Mouse (Mus musculus): ENCODE data around the gene Mob3c. TPM values are rescaled to one million over a fixed set of nuclear protein-coding genes. Genes with fewer than 3 reads are reported as not detected.

The Mob3c gene
- polyA plus RNA-seq, 1 experiment from 2014 or later: 5.9 TPM

GRCm38 (mm10) chr4:115820199-115820598 is 7.7 kb upstream of the Mob3c start:
- WGBS: 80% methylated on average over 3 of the region's 3 CpGs
- H3K4me3 ChIP-seq: no peak overlapping the region
- H3K9ac ChIP-seq: no peak overlapping the region
- H3K4me2 ChIP-seq: no peak overlapping the region
- no peak for ATAC-seq (ENCODE audit: low FRiP score, low read depth)
- peaks cover 7% of the 10 kb centered on the region; the same call in 1 of the 2 replicates for H3K36me3 ChIP-seq
- H3K9me3 ChIP-seq: no peaks in the 10 kb centered on the region
- no peak overlapping the region for H3K27ac ChIP-seq (replicated peaks)
- no peaks in the 10 kb centered on the region for H3K4me1 ChIP-seq (replicated peaks)
- no peaks in the 10 kb centered on the region for H3K27me3 ChIP-seq

GRCm38 (mm10) chr4:115820944-115821343 is 6.9 kb upstream of the Mob3c start:
- no peak overlapping the region for H3K27ac ChIP-seq (replicated peaks)
- 76% methylated on average over 3 of the region's 3 CpGs for WGBS
- no peaks in the 10 kb centered on the region for H3K4me1 ChIP-seq (replicated peaks)
- no peak for ATAC-seq (ENCODE audit: low FRiP score, low read depth)
- H3K27me3 ChIP-seq: no peaks in the 10 kb centered on the region
- peaks cover 3% of the 10 kb centered on the region; the same call in 1 of the 2 replicates for H3K36me3 ChIP-seq
- H3K9me3 ChIP-seq: no peaks in the 10 kb centered on the region
- no peak overlapping the region for H3K4me2 ChIP-seq
- no peak overlapping the region for H3K4me3 ChIP-seq
- no peak overlapping the region for H3K9ac ChIP-seq

GRCm38 (mm10) chr4:115821431-115821830 is 6.5 kb upstream of the Mob3c start:
- H3K27me3 ChIP-seq: no peaks in the 10 kb centered on the region
- H3K27ac ChIP-seq (replicated peaks): no peak overlapping the region
- H3K9me3 ChIP-seq: no peaks in the 10 kb centered on the region
- ATAC-seq (ENCODE audit: low FRiP score, low read depth): no peak
- H3K4me2 ChIP-seq: no peak overlapping the region
- H3K4me3 ChIP-seq: no peak overlapping the region
- H3K4me1 ChIP-seq (replicated peaks): no peaks in the 10 kb centered on the region
- H3K36me3 ChIP-seq: no peaks in the 10 kb centered on the region; the same call in 1 of the 2 replicates
- no peak overlapping the region for H3K9ac ChIP-seq

GRCm38 (mm10) chr4:115821928-115822327 is 6.0 kb upstream of the Mob3c start:
- 81% methylated on average over 3 of the region's 3 CpGs for WGBS
- ATAC-seq (ENCODE audit: low FRiP score, low read depth): no peak

GRCm38 (mm10) chr4:115824178-115824577 is 3.7 kb upstream of the Mob3c start:
- Histone ChIP-seq H3K4me1 (replicated peaks) (peaks cover 17% of the 10 kb centered on the region), H3K4me3 (no peak overlapping the region), H3K4me2 (no peak overlapping the region), H3K27ac (replicated peaks) (no peak overlapping the region), H3K9ac (no peak overlapping the region), H3K27me3 (no peaks in the 10 kb centered on the region), H3K9me3 (no peaks in the 10 kb centered on the region), H3K36me3 (no peaks in the 10 kb centered on the region)
- WGBS: 88% methylated on average over 2 of the region's 2 CpGs
- ATAC-seq (ENCODE audit: low FRiP score, low read depth): no peak

More at GRCm38 (mm10) chr4:115821928-115822327, 6.0 kb upstream of the Mob3c start:
- Histone ChIP-seq H3K27me3 (no peaks in the 10 kb centered on the region), H3K9ac (no peak overlapping the region), H3K27ac (replicated peaks) (no peak overlapping the region), H3K9me3 (no peaks in the 10 kb centered on the region), H3K36me3 (no peaks in the 10 kb centered on the region), H3K4me1 (replicated peaks) (peaks cover under 1% of the 10 kb centered on the region; the same call in 1 of the 2 replicates), H3K4me2 (no peak overlapping the region), H3K4me3 (no peak overlapping the region)

GRCm38 (mm10) chr4:115825271-115825670 is 2.6 kb upstream of the Mob3c start:
- no peak overlapping the region for H3K27ac ChIP-seq (replicated peaks)
- H3K9ac ChIP-seq: no peak overlapping the region
- H3K36me3 ChIP-seq: no peaks in the 10 kb centered on the region
- H3K4me3 ChIP-seq: no peak overlapping the region
- no peak overlapping the region for H3K4me2 ChIP-seq
- ATAC-seq (ENCODE audit: low FRiP score, low read depth): no peak
- peaks cover 17% of the 10 kb centered on the region for H3K4me1 ChIP-seq (replicated peaks)
- H3K27me3 ChIP-seq: no peaks in the 10 kb centered on the region
- WGBS: 72% methylated on average over 2 of the region's 2 CpGs
- no peaks in the 10 kb centered on the region for H3K9me3 ChIP-seq

GRCm38 (mm10) chr4:115827066-115827465 is 826 bp upstream of the Mob3c start:
- H3K4me2 ChIP-seq: peak overlapping the region; percentile 79
- no peaks in the 10 kb centered on the region for H3K27me3 ChIP-seq
- no peaks in the 10 kb centered on the region for H3K36me3 ChIP-seq
- no peak overlapping the region for H3K9ac ChIP-seq
- no peaks in the 10 kb centered on the region for H3K9me3 ChIP-seq
- H3K4me3 ChIP-seq: peak overlapping the region; percentile 94; the same call in 1 of the 2 replicates
- 78% methylated on average over 3 of the region's 3 CpGs for WGBS
- no peak for ATAC-seq (ENCODE audit: low FRiP score, low read depth)
- peaks cover 17% of the 10 kb centered on the region for H3K4me1 ChIP-seq (replicated peaks)
- no peak overlapping the region for H3K27ac ChIP-seq (replicated peaks)

- Histone ChIP-seq H3K4me2 (peak overlapping the region; percentile 79), H3K9me3 (no peaks in the 10 kb centered on the region), H3K36me3 (no peaks in the 10 kb centered on the region), H3K27ac (replicated peaks) (peak overlapping the region; percentile 83; the same call in 1 of the 2 replicates), H3K4me3 (peak overlapping the region; percentile 94), H3K27me3 (no peaks in the 10 kb centered on the region), H3K4me1 (replicated peaks) (peaks cover 17% of the 10 kb centered on the region), H3K9ac (peak overlapping the region; percentile 77)
- ATAC-seq (ENCODE audit: low FRiP score, low read depth): peak; percentile 23
- 1% methylated on average over 4 of the region's 4 CpGs for WGBS
Observed at GRCm38 (mm10) chr4:115827535-115827887, 381 bp upstream of the Mob3c start.

- peak overlapping the region; percentile 94 for H3K4me3 ChIP-seq
- peak overlapping the region; percentile 77 for H3K9ac ChIP-seq
- peak overlapping the region; percentile 79 for H3K4me2 ChIP-seq
- peaks cover 17% of the 10 kb centered on the region for H3K4me1 ChIP-seq (replicated peaks)
- 7% methylated on average over 8 of the region's 8 CpGs for WGBS
- H3K27me3 ChIP-seq: no peaks in the 10 kb centered on the region
- H3K27ac ChIP-seq (replicated peaks): peak overlapping the region; percentile 83; the same call in 1 of the 2 replicates
- H3K36me3 ChIP-seq: no peaks in the 10 kb centered on the region
- H3K9me3 ChIP-seq: no peaks in the 10 kb centered on the region
- ATAC-seq (ENCODE audit: low FRiP score, low read depth): peak; percentile 21
Observed at GRCm38 (mm10) chr4:115828572-115828902, 645 bp downstream of the Mob3c start.

- H3K4me1 ChIP-seq (replicated peaks): peaks cover 17% of the 10 kb centered on the region
- H3K36me3 ChIP-seq: no peaks in the 10 kb centered on the region
- H3K27ac ChIP-seq (replicated peaks): no peak overlapping the region
- H3K4me3 ChIP-seq: no peak overlapping the region
- H3K4me2 ChIP-seq: no peak overlapping the region
- no peak for ATAC-seq (ENCODE audit: low FRiP score, low read depth)
- no peaks in the 10 kb centered on the region for H3K27me3 ChIP-seq
- no peak overlapping the region for H3K9ac ChIP-seq
- H3K9me3 ChIP-seq: no peaks in the 10 kb centered on the region
- WGBS: 82% methylated on average over 5 of the region's 5 CpGs
Observed at GRCm38 (mm10) chr4:115830491-115830890, 2.6 kb downstream of the Mob3c start.

GRCm38 (mm10) chr4:115831221-115831620 is 3.3 kb downstream of the Mob3c start:
- Histone ChIP-seq H3K9me3 (no peaks in the 10 kb centered on the region), H3K27me3 (no peaks in the 10 kb centered on the region), H3K27ac (replicated peaks) (no peak overlapping the region), H3K4me1 (replicated peaks) (peaks cover 17% of the 10 kb centered on the region), H3K4me2 (no peak overlapping the region), H3K4me3 (no peak overlapping the region), H3K9ac (no peak overlapping the region), H3K36me3 (no peaks in the 10 kb centered on the region)
- 96% methylated on average over 22 of the region's 22 CpGs for WGBS
- no peak for ATAC-seq (ENCODE audit: low FRiP score, low read depth)

GRCm38 (mm10) chr4:115832040-115832439 is 4.1 kb downstream of the Mob3c start:
- ATAC-seq (ENCODE audit: low FRiP score, low read depth): no peak
- H3K9ac ChIP-seq: no peak overlapping the region
- no peak overlapping the region for H3K4me2 ChIP-seq
- H3K4me1 ChIP-seq (replicated peaks): peaks cover 15% of the 10 kb centered on the region
- no peaks in the 10 kb centered on the region for H3K27me3 ChIP-seq
- 60% methylated on average over 2 of the region's 2 CpGs for WGBS
- H3K4me3 ChIP-seq: no peak overlapping the region
- no peak overlapping the region for H3K27ac ChIP-seq (replicated peaks)
- no peaks in the 10 kb centered on the region for H3K9me3 ChIP-seq
- H3K36me3 ChIP-seq: no peaks in the 10 kb centered on the region

- WGBS: 77% methylated on average over 2 of the region's 2 CpGs
- no peaks in the 10 kb centered on the region for H3K27me3 ChIP-seq
Observed at GRCm38 (mm10) chr4:115835576-115835975, 7.7 kb downstream of the Mob3c start.

More at GRCm38 (mm10) chr4:115835576-115835975, 7.7 kb downstream of the Mob3c start:
- no peak overlapping the region for H3K4me2 ChIP-seq
- no peak overlapping the region for H3K4me3 ChIP-seq
- H3K9me3 ChIP-seq: no peaks in the 10 kb centered on the region
- ATAC-seq (ENCODE audit: low FRiP score, low read depth): no peak
- no peaks in the 10 kb centered on the region for H3K36me3 ChIP-seq
- no peak overlapping the region for H3K9ac ChIP-seq
- no peak overlapping the region for H3K27ac ChIP-seq (replicated peaks)
- peaks cover 14% of the 10 kb centered on the region for H3K4me1 ChIP-seq (replicated peaks)

Data from hindbrain, embryonic 15.5 days (tissue).